Mouse (Mus musculus) MEL (cell line): ENCODE results near the gene Gm20605. TPM values are rescaled to one million over a fixed set of nuclear protein-coding genes. Genes with fewer than 3 reads are reported as not detected.

ENCODE experiments used
- DNase-seq: peaks from one replicate; pipeline ENCODE4 v3.0.0; 2011; ENCODE audit warnings: low read depth, low spot score
- H3K27ac ChIP-seq: 2 replicates; pipeline ENCODE4 v1.5.1; 2012; ENCODE audit warnings: low read depth, mild to moderate bottlenecking, control low read depth, low read length, moderate library complexity; ENCODE audit not compliant: control insufficient read depth
- H3K27me3 ChIP-seq, 2 experiments: fragments of 150-350 bp in 1 of 2; sonication (generic) in 1 of 2; 2 replicates each; pipeline ENCODE4 v1.6.1; 2012; ENCODE audit warnings: low read length in 2 of 2, mild to moderate bottlenecking in 2 of 2, improper control_type of control experiment in 1 of 2, moderate library complexity in 1 of 2; ENCODE audit not compliant: insufficient read depth in 2 of 2, control insufficient read depth in 1 of 2
- H3K36me3 ChIP-seq, 2 experiments: 2 replicates each; pipeline ENCODE4 v1.6.1; 2012 to 2014; ENCODE audit warnings: low read length in 2 of 2, improper control_type of control experiment in 1 of 2, inconsistent platforms in 1 of 2, mild to moderate bottlenecking in 1 of 2; ENCODE audit not compliant: insufficient read depth in 2 of 2, control insufficient read depth in 1 of 2
- H3K4me1 ChIP-seq, 2 experiments: fragments of 150-350 bp in 1 of 2; sonication (generic) in 1 of 2; 2 replicates each; pipeline ENCODE4 v1.6.1; 2012; ENCODE audit warnings: low read length in 2 of 2, improper control_type of control experiment in 1 of 2, mild to moderate bottlenecking in 1 of 2; ENCODE audit not compliant: insufficient read depth in 2 of 2, control insufficient read depth in 1 of 2
- H3K4me3 ChIP-seq, 2 experiments: fragments of 150-350 bp in 1 of 2; sonication (generic) in 1 of 2; 2 replicates each; pipeline ENCODE4 v1.5.1; 2012; ENCODE audit warnings: low read depth in 2 of 2, low read length in 2 of 2, mild to moderate bottlenecking in 2 of 2, moderate library complexity in 2 of 2, control low read depth in 1 of 2, improper control_type of control experiment in 1 of 2; ENCODE audit not compliant: control insufficient read depth in 1 of 2, insufficient read depth in 1 of 2
- H3K79me2 ChIP-seq: 2 replicates; pipeline ENCODE4 v1.6.1; 2012; ENCODE audit warnings: mild to moderate bottlenecking, low read length, moderate library complexity; ENCODE audit not compliant: control insufficient read depth, poor library complexity, insufficient read depth
- H3K9ac ChIP-seq: 2 replicates; pipeline ENCODE4 v1.6.1; 2012; ENCODE audit warnings: low read depth, mild to moderate bottlenecking, control low read depth, low read length, moderate library complexity; ENCODE audit not compliant: control insufficient read depth, poor library complexity, severe bottlenecking
- H3K9me3 ChIP-seq: fragments of 150-350 bp; sonication (generic); replicated peaks from 2 replicates; pipeline ENCODE4 v1.6.1; 2012; ENCODE audit warnings: mild to moderate bottlenecking, low read length, improper control_type of control experiment, moderate library complexity; ENCODE audit not compliant: insufficient read depth
- E2F4 ChIP-seq: IDR thresholded peaks from 2 replicates; pipeline ENCODE4 v1.6.1; 2011; ENCODE audit warnings: low read depth, low read length, improper control_type of control experiment, borderline replicate concordance
- ELF1 ChIP-seq: IDR thresholded peaks from 2 replicates; pipeline ENCODE4 v1.6.1; 2014; ENCODE audit warnings: low read depth, mild to moderate bottlenecking, inconsistent platforms, low read length, improper control_type of control experiment, moderate library complexity
- EP300 ChIP-seq, 2 experiments: IDR thresholded peaks; 2 replicates each; pipeline ENCODE4 v1.6.1; 2011; ENCODE audit warnings: improper control_type of control experiment in 2 of 2, low read length in 2 of 2, low read depth in 1 of 2, mild to moderate bottlenecking in 1 of 2
- GABPA ChIP-seq: IDR thresholded peaks from 2 replicates; pipeline ENCODE4 v1.6.1; 2012; ENCODE audit warnings: low read depth, mild to moderate bottlenecking, inconsistent platforms, low read length, improper control_type of control experiment, moderate library complexity
- GATA1 ChIP-seq: IDR thresholded peaks from 2 replicates; pipeline ENCODE4 v1.6.1; 2011; ENCODE audit warnings: low read depth, low read length, improper control_type of control experiment
- MAFK ChIP-seq: IDR thresholded peaks from 2 replicates; pipeline ENCODE4 v1.6.1; 2011; ENCODE audit warnings: low read depth, mild to moderate bottlenecking, low read length, improper control_type of control experiment, borderline replicate concordance
- MAX ChIP-seq: IDR thresholded peaks from 2 replicates; pipeline ENCODE4 v1.6.1; 2011; ENCODE audit warnings: low read length, improper control_type of control experiment
- MAZ ChIP-seq: IDR thresholded peaks from 2 replicates; pipeline ENCODE4 v1.6.1; 2012; ENCODE audit warnings: low read depth, mild to moderate bottlenecking, inconsistent platforms, low read length, improper control_type of control experiment
- MEF2A ChIP-seq: IDR thresholded peaks from 2 replicates; pipeline ENCODE4 v1.6.1; 2014; ENCODE audit warnings: low read depth, mild to moderate bottlenecking, inconsistent platforms, low read length, improper control_type of control experiment; ENCODE audit not compliant: poor library complexity, insufficient replicate concordance, severe bottlenecking; ENCODE audit errors: extremely low read depth
- MYC ChIP-seq: IDR thresholded peaks from 2 replicates; pipeline ENCODE4 v1.6.1; 2011; ENCODE audit warnings: low read depth, mild to moderate bottlenecking, low read length, improper control_type of control experiment, moderate library complexity
- NRF1 ChIP-seq: IDR thresholded peaks from 2 replicates; pipeline ENCODE4 v1.6.1; 2014; ENCODE audit warnings: low read depth, mild to moderate bottlenecking, inconsistent platforms, low read length, improper control_type of control experiment, moderate library complexity; ENCODE audit not compliant: poor library complexity, insufficient read depth, severe bottlenecking
- RAD21 ChIP-seq: IDR thresholded peaks from 2 replicates; pipeline ENCODE4 v1.6.1; 2011; ENCODE audit warnings: mild to moderate bottlenecking, low read depth, low read length, improper control_type of control experiment
- RCOR1 ChIP-seq: IDR thresholded peaks from 2 replicates; pipeline ENCODE4 v1.6.1; 2012; ENCODE audit warnings: low read depth, mild to moderate bottlenecking, inconsistent platforms, low read length, improper control_type of control experiment
- TBP ChIP-seq: IDR thresholded peaks from 2 replicates; pipeline ENCODE4 v1.8.0; 2011; ENCODE audit warnings: low read depth, low read length, improper control_type of control experiment
- TCF12 ChIP-seq: IDR thresholded peaks from 2 replicates; pipeline ENCODE4 v1.6.1; 2014; ENCODE audit warnings: low read depth, mild to moderate bottlenecking, inconsistent platforms, low read length, improper control_type of control experiment, moderate library complexity
- USF1 ChIP-seq: IDR thresholded peaks from 2 replicates; pipeline ENCODE4 v1.6.1; 2014; ENCODE audit warnings: low read depth, mild to moderate bottlenecking, inconsistent platforms, low read length, improper control_type of control experiment, moderate library complexity
- ZC3H11A ChIP-seq: IDR thresholded peaks from 2 replicates; pipeline ENCODE4 v1.6.1; 2012; ENCODE audit warnings: low read depth, mild to moderate bottlenecking, inconsistent platforms, low read length, improper control_type of control experiment
- ZNF384 ChIP-seq: IDR thresholded peaks from 2 replicates; pipeline ENCODE4 v1.6.1; 2012; ENCODE audit warnings: low read depth, mild to moderate bottlenecking, inconsistent platforms, low read length, improper control_type of control experiment
- polyA plus RNA-seq, 2 experiments: library from polyadenylated mRNA; stranded (reverse) in 1 of 2; unstranded in 1 of 2; fragments of >175 nt in 1 of 2; fragments of >200 nt in 1 of 2; gene quantifications; 2 replicates each; pipeline versions ENCODE4 v1.2.1 to v1.2.4; 2012; ENCODE audit warnings: low replicate concordance in 2 of 2, low read depth in 1 of 2; ENCODE audit not compliant: insufficient read length in 2 of 2, insufficient read depth in 1 of 2, missing spikeins in 1 of 2
- total RNA-seq: library from RNA; depleted of rRNA; stranded (reverse); fragments of 300-350 nt; gene quantifications from 2 replicates; pipeline ENCODE4 v1.2.3, GENCODE M21; 2012

Gene Gm20605
- total and polyA plus RNA-seq, 3 experiments = 2.5 to 12.7 TPM; not detected in 1

GRCm38 (mm10) chr5:137677859-137678258, 48.9 kb downstream of the Gm20605 start:
- Histone ChIP-seq H3K36me3 (peaks cover 2 to 32% of the 10 kb centered on the region in 2 experiments), H3K4me1 (peaks cover 8 to 28% of the 10 kb centered on the region in 2 experiments)
- TF ChIP-seq GATA1 (no peak), MEF2A (no peak), USF1 (no peak), NRF1 (no peak), ZNF384 (no peak), MAX (no peak), MAZ (no peak), EP300 (IDR thresholded peaks at IDR 0.05; ENCODE audit: low read depth in 1 of 2, low read length in 2 of 2) (no peak), E2F4 (no peak), ZC3H11A (no peak), RAD21 (no peak), MAFK (no peak), TCF12 (no peak), RCOR1 (no peak), TBP (no peak), ELF1 (no peak), MYC (no peak), GABPA (no peak)

DNA sequence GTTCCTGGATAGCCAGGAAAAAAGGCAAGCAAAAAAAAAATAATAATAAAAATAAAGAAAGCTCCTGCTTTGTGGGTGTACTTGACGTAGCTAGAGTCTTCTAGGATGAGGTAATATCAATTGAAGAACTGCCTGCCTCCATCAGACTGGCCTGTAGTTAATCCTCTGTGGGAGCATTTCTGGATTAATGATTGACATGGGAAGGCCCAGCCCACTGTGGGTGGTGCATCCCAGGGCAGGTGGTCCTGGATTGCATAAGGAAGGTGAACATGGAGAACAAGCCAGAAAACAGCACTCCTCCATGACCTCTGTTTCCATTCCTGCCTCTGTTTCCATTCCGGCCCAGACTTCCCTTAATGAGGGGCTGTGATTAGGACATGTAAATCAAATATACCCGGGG, 49.8 kb downstream of the Gm20605 start:
- Histone ChIP-seq H3K4me1 (peaks cover 3 to 20% of the 10 kb centered on the region in 2 experiments; a peak in 2 of 4 replicates), H3K36me3 (peaks cover 2 to 26% of the 10 kb centered on the region in 2 experiments), H3K9me3 (no peaks in the 10 kb centered on the region), H3K9ac (no peak overlapping the region), H3K79me2 (peaks cover 63% of the 10 kb centered on the region), H3K4me3 (no peak overlapping the region), H3K27ac (no peak overlapping the region), H3K27me3 (no peaks in the 10 kb centered on the region)
- no peak for DNase-seq
- no peak for TF ChIP-seq EP300 (IDR thresholded peaks at IDR 0.05; ENCODE audit: low read depth in 1 of 2, low read length in 2 of 2)

More at GRCm38 (mm10) chr5:137677859-137678258, 48.9 kb downstream of the Gm20605 start:
- Histone ChIP-seq H3K27me3 (no peaks in the 10 kb centered on the region), H3K79me2 (peaks cover 54% of the 10 kb centered on the region), H3K9me3 (no peaks in the 10 kb centered on the region), H3K27ac (no peak overlapping the region), H3K9ac (no peak overlapping the region), H3K4me3 (no peak overlapping the region)
- no peak for DNase-seq
